Mouse (Mus musculus) limb, embryonic 10.5 days (tissue): ENCODE measurements around the gene Pgpep1. TPM values are rescaled to one million over a fixed set of nuclear protein-coding genes. Genes with fewer than 3 reads are reported as not detected.

Experiments used
- polyA plus RNA-seq: library from polyadenylated mRNA; unstranded; fragments of >200 nt; fragmentation: Nextera tagmentation; extraction: Ambion mirVana; gene quantifications from 2 replicates; pipeline ENCODE4 v1.2.1, GENCODE M21; 2016

Gene Pgpep1
- polyA plus RNA-seq, 1 experiment from 2014 or later: 45.0 TPM

Other genes with a start within 250 kb of the Pgpep1 start
- 20.1 and 23.2 TPM in 2 replicates for gene Crtc1, start 220.8 kb downstream of the Pgpep1 start, polyA plus RNA-seq
- gene Klhl26, start 183.4 kb downstream of the Pgpep1 start, polyA plus RNA-seq: 24.1 and 29.0 TPM in 2 replicates
- gene Tmem59l, start 173.0 kb downstream of the Pgpep1 start, polyA plus RNA-seq: 22.4 and 23.7 TPM in 2 replicates
- 79.8 and 126 TPM in 2 replicates for gene Crlf1, start 167.2 kb downstream of the Pgpep1 start, polyA plus RNA-seq
- 126 and 143 TPM in 2 replicates for gene Rex1bd, start 153.6 kb downstream of the Pgpep1 start, polyA plus RNA-seq
- gene Uba52, start 149.6 kb downstream of the Pgpep1 start, polyA plus RNA-seq: 877 and 996 TPM in 2 replicates
- gene Fkbp8, start 132.7 kb downstream of the Pgpep1 start, polyA plus RNA-seq: 297 and 310 TPM in 2 replicates
- 45.4 and 46.6 TPM in 2 replicates for gene Kxd1, start 132.4 kb downstream of the Pgpep1 start, polyA plus RNA-seq
- gene Ell, start 120.9 kb downstream of the Pgpep1 start, polyA plus RNA-seq: 20.9 and 26.1 TPM in 2 replicates
- 214 and 225 TPM in 2 replicates for gene Isyna1, start 66.0 kb downstream of the Pgpep1 start, polyA plus RNA-seq
- gene Ssbp4, start 51.5 kb downstream of the Pgpep1 start, polyA plus RNA-seq: 164 and 182 TPM in 2 replicates
- 0.38 and 0.64 TPM in 2 replicates for gene Lrrc25, start 44.2 kb downstream of the Pgpep1 start, polyA plus RNA-seq
- gene Gdf15, start 27.9 kb downstream of the Pgpep1 start, polyA plus RNA-seq: not detected in 2 replicates
- 405 and 438 TPM in 2 replicates for gene Lsm4, start 12.9 kb upstream of the Pgpep1 start, polyA plus RNA-seq
- 69.0 and 80.6 TPM in 2 replicates for gene Jund, start 38.6 kb upstream of the Pgpep1 start, polyA plus RNA-seq
- gene Iqcn, start 43.1 kb upstream of the Pgpep1 start, polyA plus RNA-seq: not detected in 2 replicates
- not detected in 2 replicates for gene Gm3336, start 58.2 kb upstream of the Pgpep1 start, polyA plus RNA-seq
- 0.10 and 0.25 TPM in 2 replicates for gene Pde4c, start 63.3 kb upstream of the Pgpep1 start, polyA plus RNA-seq
- gene Rab3a, start 94.3 kb upstream of the Pgpep1 start, polyA plus RNA-seq: 7.1 and 10.8 TPM in 2 replicates
- 25.2 and 29.9 TPM in 2 replicates for gene Mpv17l2, start 100.6 kb upstream of the Pgpep1 start, polyA plus RNA-seq
- 92.7 and 100 TPM in 2 replicates for gene Pik3r2, start 116.3 kb upstream of the Pgpep1 start, polyA plus RNA-seq
- gene Mast3, start 144.7 kb upstream of the Pgpep1 start, polyA plus RNA-seq: 12.7 and 17.1 TPM in 2 replicates
- gene Il12rb1, start 148.1 kb upstream of the Pgpep1 start, polyA plus RNA-seq: not detected in 2 replicates
- gene Arrdc2, start 179.3 kb upstream of the Pgpep1 start, polyA plus RNA-seq: 4.4 and 5.0 TPM in 2 replicates
- 2.8 and 4.0 TPM in 2 replicates for gene Kcnn1, start 202.9 kb upstream of the Pgpep1 start, polyA plus RNA-seq
- gene Ccdc124, start 213.5 kb upstream of the Pgpep1 start, polyA plus RNA-seq: 174 and 187 TPM in 2 replicates
- gene Slc5a5, start 232.4 kb upstream of the Pgpep1 start, polyA plus RNA-seq: 0.16 and 0.23 TPM in 2 replicates
- 3,636 and 3,729 TPM in 2 replicates for gene Rpl18a, start 237.0 kb upstream of the Pgpep1 start, polyA plus RNA-seq
- gene Map1s, start 245.5 kb upstream of the Pgpep1 start, polyA plus RNA-seq: 67.8 and 71.4 TPM in 2 replicates